ENCODE assay signal across 9 mouse cellular contexts in genomic region chr9:7961366-7962160, GRCm38 (mm10). TPM values are rescaled to one million over a fixed set of nuclear protein-coding genes. Genes with fewer than 3 reads are reported as not detected.
A peak's percentile ranks its signal among the peaks of the same experiment; 100 is the strongest.
DNase-seq lines count a peak whose midpoint lies in the region; ATAC-seq and TF ChIP-seq lines count a peak whose summit lies in the region.
"Had no signal": no experiment of that assay in that cellular context is flagged by ENCODE, and none has a peak within 500 bp of the region (broad histone marks: within the 10 kb centered on the region; RNA-seq: fewer than 3 reads in every experiment).

No protein-coding gene starts in this region.

- H3K4me2 ChIP-seq in midbrain, embryonic 13.5 days (replicated peaks): peak overlapping the region; percentile 5; the same call in 1 of the 2 replicates

- H3K9me3 ChIP-seq in midbrain, embryonic 13.5 days: no peaks in the 10 kb centered on the region

- DNase-seq in gastrocnemius, adult 2 months: peak; percentile 38
- DNase-seq in gastrocnemius, postnatal 10 days: no peak
- peak; percentile 34 for DNase-seq in adrenal gland, postnatal 25 days
- DNase-seq in heart, adult 18-20 months: peak; percentile 64 to 69
- peak; percentile 42 for DNase-seq in kidney, adult 9 months
- no peak for DNase-seq in frontal cortex, postnatal 25 days (ENCODE audit: low spot score in 2 of 2)
- DNase-seq in layer of hippocampus, adult 8-10 months (ENCODE audit: low spot score in 2 of 2): no peak

- ATAC-seq in midbrain, embryonic 13.5 days: no peak

- intact Hi-C loops in gastrocnemius, adult 2 months (cut with DNase I): loop anchor here (5.0 kb wide), 1 partner anchor 41 kb away; the partner anchor contains the start of gene Yap1

- WGBS in midbrain, embryonic 13.5 days: 24% methylated on average over 21 of the region's 21 CpGs

- peak overlapping the region; percentile 50 for H3K27ac ChIP-seq in gastrocnemius, adult 2 months
- 0 out of 2 replicates have a peak overlapping the region, but pooled peaks have one; percentile 46 for H3K27ac ChIP-seq in midbrain, embryonic 13.5 days

- no peak for TF ChIP-seq CTCF in gastrocnemius, adult 2 months (IDR thresholded peaks at IDR 0.05)

- no peak overlapping the region; the same call in 1 of the 2 replicates for H3K4me3 ChIP-seq in gastrocnemius, adult 2 months
- no peak overlapping the region for H3K4me3 ChIP-seq in midbrain, embryonic 13.5 days (replicated peaks)

- H3K27me3 ChIP-seq in midbrain, embryonic 13.5 days: no peaks in the 10 kb centered on the region

- peaks cover 43% of the 10 kb centered on the region for H3K4me1 ChIP-seq in midbrain, embryonic 13.5 days (replicated peaks)

- no peaks in the 10 kb centered on the region for H3K36me3 ChIP-seq in midbrain, embryonic 13.5 days

- no peak overlapping the region for H3K9ac ChIP-seq in midbrain, embryonic 13.5 days (replicated peaks)

RNA-seq across cellular contexts. Expression of gene Yap1, which starts 42.8 kb away (rescaled TPM):
- 10 to 100 TPM; 33.6 to 51.3 TPM for total RNA-seq in gastrocnemius, adult 2 months (2021)
- 10 to 100 TPM; 64.7 to 73.7 TPM for total RNA-seq in gastrocnemius, postnatal 10 days (2021)
- total RNA-seq in adrenal gland, postnatal 25 days (2021): 81.7 and 83.4 TPM in 2 replicates
- 10 to 100 TPM; 71.1 to 78.1 TPM for total RNA-seq in heart, adult 18-20 months (2021)
- polyA plus RNA-seq in midbrain, embryonic 13.5 days (2015; fragmentation: Nextera tagmentation; extraction: Ambion mirVana): 9.9 and 13.1 TPM in 2 replicates
- total RNA-seq in layer of hippocampus, adult 8-10 months (2022): 10 to 100 TPM; 18.3 to 22.7 (median 19.8) TPM
- total RNA-seq: MEL had no signal

Comparison
In these comparisons a context has a peak if more than half of its experiments do, and no peak if none do; other contexts are left out.
1. DNase-seq: peak in gastrocnemius, adult 2 months (single experiment), adrenal gland, postnatal 25 days (single experiment), heart, adult 18-20 months (2 of 2) and kidney, adult 9 months (single experiment); none in gastrocnemius, postnatal 10 days (single experiment), frontal cortex, postnatal 25 days (0 of 2) and layer of hippocampus, adult 8-10 months (0 of 2).